Mouse (Mus musculus): ENCODE data around the gene Vmn1r199.
A peak's percentile ranks its signal among the peaks of the same experiment; 100 is the strongest.

Gene Vmn1r199

GRCm38 (mm10) chr13:22379518-22379917 is at the start of gene Vmn1r199:
Gene Vmn1r199, plus strand, starts transcription at chr13:22379818.
- no peak for DNase-seq (ENCODE audit: low spot score in 2 of 2)

- DNase-seq (ENCODE audit: low spot score in 2 of 2), result no peak
These were observed 46.3 kb upstream of the Vmn1r199 start for GRCm38 (mm10) chr13:22333269-22333668.

GRCm38 (mm10) chr13:22335565-22335964 is 44.1 kb upstream of the Vmn1r199 start:
- DNase-seq (ENCODE audit: low spot score in 2 of 2), result no peak

- no peak for DNase-seq (ENCODE audit: low spot score in 2 of 2)
These were observed 29.6 kb upstream of the Vmn1r199 start, which contains the start of gene Vmn1r198 for GRCm38 (mm10) chr13:22350064-22350463. Gene Vmn1r198, plus strand, starts transcription at chr13:22350364.

GRCm38 (mm10) chr13:22350813-22351212 is 28.8 kb upstream of the Vmn1r199 start:
- DNase-seq (ENCODE audit: low spot score in 2 of 2), result no peak

- DNase-seq (ENCODE audit: low spot score in 2 of 2), result peak in 1 of 2 experiments; percentile 30
These were observed 1.5 kb downstream of the Vmn1r199 start for GRCm38 (mm10) chr13:22381128-22381527.

- DNase-seq (ENCODE audit: low spot score in 2 of 2), result no peak
These were observed 3.8 kb downstream of the Vmn1r199 start for GRCm38 (mm10) chr13:22383401-22383800.

GRCm38 (mm10) chr13:22387050-22387449 is 7.4 kb downstream of the Vmn1r199 start:
- DNase-seq (ENCODE audit: low spot score in 2 of 2), result no peak

GRCm38 (mm10) chr13:22390073-22390472 is 10.5 kb downstream of the Vmn1r199 start, which contains the start of gene Vmn1r200:
Gene Vmn1r200, plus strand, starts transcription at chr13:22390373.
- no peak for DNase-seq (ENCODE audit: low spot score in 2 of 2)

- DNase-seq (ENCODE audit: low spot score in 2 of 2), result no peak
These were observed 23.4 kb downstream of the Vmn1r199 start for GRCm38 (mm10) chr13:22402978-22403377.

Measured in right cerebral cortex, postnatal 36 days (tissue).